Mouse (Mus musculus) urinary bladder, postnatal 14 days (tissue): ENCODE measurements around the gene Pfdn2.

Source experiments
- DNase-seq: peaks from one replicate; pipeline ENCODE4 v3.0.0; 2021; ENCODE audit warnings: low spot score

Pfdn2 gene

GRCm38 (mm10) chr1:171355812-171356340, 10.4 kb downstream of the Pfdn2 start:
- no peak for DNase-seq

GRCm38 (mm10) chr1:171356814-171357213, 11.3 kb downstream of the Pfdn2 start:
- no peak for DNase-seq

- DNase-seq: no peak
These were observed 13.0 kb downstream of the Pfdn2 start for GRCm38 (mm10) chr1:171358421-171358820.

GRCm38 (mm10) chr1:171360253-171360652, 14.8 kb downstream of the Pfdn2 start:
- DNase-seq: peak; percentile 21

- peak; percentile 93 for DNase-seq
These were observed 15.2 kb downstream of the Pfdn2 start, which contains the start of gene Klhdc9 for GRCm38 (mm10) chr1:171360656-171361055. Gene Klhdc9, minus strand, starts transcription at chr1:171360798.

- DNase-seq: peak; percentile 80
These were observed 15.9 kb downstream of the Pfdn2 start for GRCm38 (mm10) chr1:171361106-171362103.

- DNase-seq: no peak
These were observed 20.5 kb downstream of the Pfdn2 start for GRCm38 (mm10) chr1:171365934-171366333.

- DNase-seq: peak; percentile 86
These were observed 24.5 kb downstream of the Pfdn2 start, which contains the start of gene Nectin4 for GRCm38 (mm10) chr1:171369845-171370556. Gene Nectin4, plus strand, starts transcription at chr1:171370099.

- no peak for DNase-seq
These were observed 27.4 kb downstream of the Pfdn2 start for GRCm38 (mm10) chr1:171372880-171373279.

- DNase-seq: no peak
These were observed 28.5 kb downstream of the Pfdn2 start for GRCm38 (mm10) chr1:171373946-171374345.

- peak; percentile 91 for DNase-seq
These were observed 30.2 kb downstream of the Pfdn2 start for GRCm38 (mm10) chr1:171375646-171376097.

- DNase-seq: no peak
These were observed 32.8 kb downstream of the Pfdn2 start for GRCm38 (mm10) chr1:171378298-171378697.

GRCm38 (mm10) chr1:171379935-171380599, 34.6 kb downstream of the Pfdn2 start:
- DNase-seq: peak; percentile 77

GRCm38 (mm10) chr1:171382096-171382620, 36.7 kb downstream of the Pfdn2 start:
- DNase-seq: no peak

GRCm38 (mm10) chr1:171384361-171384760, 38.9 kb downstream of the Pfdn2 start:
- DNase-seq: peak; percentile 90

GRCm38 (mm10) chr1:171385171-171385570, 39.7 kb downstream of the Pfdn2 start:
- no peak for DNase-seq

- DNase-seq: no peak
These were observed 41.6 kb downstream of the Pfdn2 start for GRCm38 (mm10) chr1:171387099-171387498.

GRCm38 (mm10) chr1:171388376-171389102, 43.1 kb downstream of the Pfdn2 start, which contains the start of gene Arhgap30:
Gene Arhgap30, plus strand, starts transcription at chr1:171388954.
- no peak for DNase-seq

GRCm38 (mm10) chr1:171390101-171390500, 44.6 kb downstream of the Pfdn2 start:
- no peak for DNase-seq

GRCm38 (mm10) chr1:171401821-171402220, 56.4 kb downstream of the Pfdn2 start:
- DNase-seq: no peak

GRCm38 (mm10) chr1:171402991-171403390, 57.5 kb downstream of the Pfdn2 start:
- DNase-seq: no peak
